Mouse (Mus musculus) gastrocnemius, postnatal 25 days (tissue): Measurements from ENCODE around the gene Gm20388. TPM values are rescaled to one million over a fixed set of nuclear protein-coding genes. Genes with fewer than 3 reads are reported as not detected.
A peak's percentile ranks its signal among the peaks of the same experiment; 100 is the strongest.

Experiments
- DNase-seq: peaks from one replicate; pipeline ENCODE4 v3.0.0; 2022
- total RNA-seq, 2 experiments: library from RNA; stranded (reverse); gene quantifications; 1 replicate in 1 of 2; 2 replicates in 1 of 2; pipeline ENCODE4 v1.2.3; 2021

Gm20388 gene
- total RNA-seq, 2 experiments from 2014 or later = 6.7 TPM; not detected in 1

DNA sequence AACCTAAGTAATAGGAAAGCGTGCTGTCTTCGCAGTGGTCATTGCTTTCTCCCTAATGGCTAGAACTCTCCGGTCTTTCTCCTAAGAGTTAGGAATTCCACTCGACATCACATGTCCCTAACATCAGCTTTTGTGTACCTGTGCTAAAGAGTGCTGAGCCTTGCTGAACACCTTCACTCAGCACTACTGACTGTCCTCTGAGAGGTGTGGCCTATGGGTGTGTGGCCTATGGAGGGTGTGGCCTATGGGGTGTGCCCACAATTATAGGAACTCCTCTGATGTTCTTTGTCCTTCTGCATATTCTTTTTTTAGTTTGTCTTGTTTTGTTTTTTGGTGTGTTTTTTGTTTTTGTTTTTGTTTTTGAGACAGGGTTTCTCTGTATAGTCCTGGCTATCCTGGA lies 3835.8 kb downstream of the Gm20388 start:
- no peak for DNase-seq

DNA sequence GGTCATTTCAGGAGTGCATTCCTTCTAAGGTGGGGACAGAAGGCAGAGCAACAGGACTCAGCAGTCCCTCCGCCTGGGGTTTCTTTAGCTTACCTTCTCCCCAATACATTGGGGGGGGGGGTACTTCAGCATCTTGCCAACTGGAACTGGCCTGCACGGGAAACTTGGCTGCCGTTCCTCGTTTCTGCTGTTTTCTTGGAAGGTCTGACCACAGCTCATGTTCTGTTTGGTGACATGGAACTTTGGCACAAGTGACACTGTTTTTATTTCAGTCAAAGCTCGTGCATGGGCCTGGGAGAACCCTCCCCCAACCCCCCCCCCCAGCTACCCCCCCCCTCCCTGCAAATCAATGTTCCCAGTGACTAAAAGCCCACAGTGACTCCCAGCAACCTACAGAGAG lies 3837.1 kb downstream of the Gm20388 start:
- DNase-seq = no peak

DNA sequence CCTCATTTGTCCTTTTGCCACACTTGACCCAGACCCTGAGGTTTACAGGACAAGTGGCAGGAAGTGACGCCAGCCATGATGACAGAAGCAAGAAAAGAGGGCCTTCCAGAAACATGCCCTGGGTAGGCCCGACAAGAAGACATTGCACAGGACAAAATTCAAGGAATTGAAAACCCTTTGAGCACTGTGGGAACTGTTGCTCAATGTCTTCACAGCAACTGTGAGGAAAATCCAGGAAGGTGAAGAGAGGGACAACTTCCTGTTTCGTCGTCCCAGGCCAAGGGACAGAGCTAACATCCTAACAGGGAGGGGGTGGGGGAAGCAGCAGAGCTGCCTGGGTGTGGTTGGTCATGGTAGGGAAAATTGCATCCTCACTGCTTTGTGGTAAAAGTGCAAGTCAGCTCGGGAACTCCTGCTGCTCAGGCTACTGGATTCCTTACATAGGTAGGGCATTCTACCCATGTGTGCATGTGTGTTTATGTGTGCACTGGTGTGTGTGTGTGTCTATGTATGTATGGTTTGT lies 3839.6 kb downstream of the Gm20388 start:
- no peak for DNase-seq

DNA sequence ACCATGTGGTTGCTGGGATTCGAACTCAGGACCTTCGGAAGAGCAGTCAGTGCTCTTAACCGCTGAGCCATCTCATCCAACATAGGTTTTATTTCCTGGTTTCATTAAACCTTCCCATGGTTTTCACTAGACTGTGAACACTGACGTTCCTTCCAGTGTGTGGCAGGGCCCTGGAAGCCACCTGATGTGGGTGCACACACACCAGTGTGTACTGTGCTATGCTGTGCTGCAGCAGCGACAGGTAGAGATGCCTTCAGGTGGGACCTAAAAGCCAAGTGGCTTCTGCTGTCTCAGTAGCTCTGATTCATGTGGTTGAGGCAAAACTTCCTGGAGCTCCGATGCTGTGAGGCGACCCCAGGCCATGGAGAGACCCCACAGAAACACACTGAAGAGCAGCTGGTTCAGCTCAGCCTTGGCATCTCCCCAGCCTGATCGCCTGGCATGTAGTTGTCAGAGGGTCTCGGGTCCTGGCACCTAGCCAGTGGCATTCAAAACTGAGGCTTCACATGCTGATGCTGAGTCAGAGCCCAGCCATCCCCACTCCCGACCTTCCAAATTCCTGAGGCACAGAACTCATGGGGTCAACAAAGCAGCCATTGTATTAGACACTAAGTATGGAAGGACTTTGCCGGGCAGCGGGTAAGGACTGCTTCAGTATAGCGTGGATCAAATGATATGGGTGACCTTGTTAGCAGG lies 3842.3 kb downstream of the Gm20388 start:
- DNase-seq = no peak

DNA sequence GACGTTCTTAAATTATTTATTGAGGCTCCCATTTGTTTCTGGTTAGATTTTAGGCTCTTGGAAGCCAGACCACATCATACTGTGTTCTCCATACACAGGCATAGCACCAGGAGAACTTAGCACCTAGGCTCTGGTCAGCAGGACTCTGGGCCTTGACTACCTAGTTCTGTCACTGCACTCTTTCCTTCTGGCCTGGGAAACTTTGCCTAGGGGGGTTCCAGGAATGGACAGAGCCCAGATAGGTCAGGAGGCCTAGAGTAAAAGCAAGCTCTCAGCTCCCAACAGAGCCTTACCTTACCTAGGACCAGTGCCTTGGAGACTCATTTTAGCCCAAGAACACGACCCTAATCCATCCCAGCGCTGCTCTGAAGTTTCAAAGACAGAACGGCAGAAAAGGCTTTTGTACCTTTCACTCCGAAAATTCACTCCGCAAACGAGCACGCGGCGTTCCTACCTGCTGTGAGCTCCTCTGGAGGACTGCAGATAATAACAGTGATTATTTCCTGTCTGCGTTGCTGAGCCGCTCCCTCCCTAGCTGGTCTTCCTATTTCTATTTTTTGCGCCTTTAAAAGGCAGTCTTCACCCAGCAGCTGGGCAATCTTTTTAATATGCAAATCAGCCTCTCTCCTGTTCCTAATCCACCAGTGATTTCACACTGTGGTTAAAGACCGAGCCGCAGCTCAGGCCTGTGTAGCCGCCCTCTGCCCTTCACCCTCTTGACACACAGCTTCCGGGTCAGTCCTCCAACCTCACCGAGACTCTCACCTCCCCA lies 3843.1 kb downstream of the Gm20388 start:
- DNase-seq = no peak

DNA sequence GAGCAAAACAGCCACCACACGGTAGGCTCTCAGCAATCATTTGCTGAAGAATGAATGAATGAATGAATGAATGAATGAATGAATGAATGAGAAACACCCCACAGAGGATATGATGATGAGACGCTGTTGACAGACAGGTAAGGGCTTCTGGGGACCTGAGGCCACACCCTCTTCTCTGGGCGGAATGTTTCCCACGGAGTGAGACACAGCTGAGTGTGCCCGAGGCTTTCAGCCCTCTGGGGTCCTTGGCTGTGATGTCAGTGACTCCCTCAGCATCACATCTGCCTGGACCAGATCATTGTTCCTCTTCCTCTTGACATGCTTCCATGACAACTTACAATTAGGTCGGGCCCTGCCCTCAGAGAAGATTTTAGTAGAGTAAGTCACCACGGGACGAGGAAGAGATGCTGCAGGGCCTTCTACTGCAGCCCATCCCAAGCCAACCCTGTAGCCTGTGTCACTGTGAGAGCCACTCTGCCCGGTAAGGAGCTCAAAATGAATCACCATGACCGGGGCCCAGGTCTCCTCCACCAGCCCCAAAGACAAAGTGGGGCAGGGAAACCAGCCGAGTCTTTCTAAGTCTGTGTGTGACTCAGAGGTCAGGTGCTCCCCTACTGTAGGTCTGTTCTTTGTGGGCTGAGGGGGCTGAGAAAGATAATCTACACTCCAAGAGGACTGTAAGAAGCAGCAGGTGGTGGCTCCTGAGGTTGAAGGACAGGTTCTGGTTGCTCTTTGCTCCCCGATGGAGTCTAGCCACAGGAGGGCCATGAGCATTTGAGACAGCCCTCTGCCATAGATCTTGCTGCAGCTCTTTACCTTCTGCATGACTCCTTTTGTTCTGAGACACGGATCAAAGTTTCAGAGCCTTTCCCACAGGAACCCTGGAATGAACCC lies 3844.1 kb downstream of the Gm20388 start:
- DNase-seq = no peak

DNA sequence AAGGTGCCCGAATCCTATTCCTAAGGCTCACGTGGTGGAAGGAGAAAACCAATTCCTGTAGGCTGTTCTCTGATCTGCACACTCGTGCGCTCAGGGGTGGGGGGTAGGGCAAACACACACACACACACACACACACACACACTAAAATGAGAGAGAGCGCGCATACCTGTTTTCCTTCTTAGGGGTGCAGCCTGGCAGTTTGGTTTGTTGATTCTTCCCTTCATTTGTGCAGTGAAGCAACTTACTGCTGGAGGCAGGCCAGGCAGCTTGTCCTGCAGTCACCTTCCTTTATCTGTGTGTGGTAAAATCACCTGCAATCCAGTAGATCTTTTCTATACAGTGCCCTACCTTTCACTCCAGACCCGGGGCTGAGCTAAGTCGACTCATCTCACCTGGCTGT lies 3846.3 kb downstream of the Gm20388 start:
- no peak for DNase-seq

DNA sequence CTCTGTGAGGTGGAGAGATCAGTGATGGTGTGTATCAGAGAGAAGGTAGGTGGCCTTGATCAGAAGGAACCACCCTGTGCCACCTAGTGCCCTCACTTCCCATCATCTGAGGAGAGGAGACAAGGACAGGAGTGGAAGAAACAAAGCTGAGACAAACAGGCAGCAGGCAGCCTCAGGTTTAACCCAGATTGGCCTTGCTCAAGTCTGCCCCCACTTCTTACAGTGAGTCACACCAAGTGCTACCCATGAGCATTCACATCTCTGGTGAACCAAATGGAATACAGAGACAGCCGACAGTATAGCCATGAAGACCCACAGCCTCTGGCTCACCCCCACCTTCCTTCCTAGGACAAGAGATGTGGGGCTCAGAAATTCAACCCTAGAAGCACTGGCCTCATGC lies 3848.3 kb downstream of the Gm20388 start:
- DNase-seq = no peak

DNA sequence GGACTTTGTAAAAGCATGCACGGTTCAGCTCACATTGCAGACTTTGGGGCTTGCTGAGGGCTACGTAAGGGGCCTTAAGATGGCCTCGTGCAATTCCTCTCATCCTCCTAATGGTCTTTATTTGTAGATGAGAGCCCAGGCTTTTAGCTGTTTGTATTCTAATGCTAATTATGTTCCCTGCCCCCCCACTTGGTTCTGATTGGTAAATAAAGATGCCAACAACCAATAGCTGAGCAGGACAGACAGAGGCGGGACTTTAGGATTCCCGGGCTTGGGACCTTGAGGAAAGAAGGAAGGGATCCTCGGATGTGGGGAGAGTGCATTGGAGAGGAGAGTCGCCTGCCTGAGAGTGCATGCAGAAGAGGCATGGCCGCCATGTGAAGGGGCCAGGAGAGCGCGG lies 3849.3 kb downstream of the Gm20388 start:
- no peak for DNase-seq

DNA sequence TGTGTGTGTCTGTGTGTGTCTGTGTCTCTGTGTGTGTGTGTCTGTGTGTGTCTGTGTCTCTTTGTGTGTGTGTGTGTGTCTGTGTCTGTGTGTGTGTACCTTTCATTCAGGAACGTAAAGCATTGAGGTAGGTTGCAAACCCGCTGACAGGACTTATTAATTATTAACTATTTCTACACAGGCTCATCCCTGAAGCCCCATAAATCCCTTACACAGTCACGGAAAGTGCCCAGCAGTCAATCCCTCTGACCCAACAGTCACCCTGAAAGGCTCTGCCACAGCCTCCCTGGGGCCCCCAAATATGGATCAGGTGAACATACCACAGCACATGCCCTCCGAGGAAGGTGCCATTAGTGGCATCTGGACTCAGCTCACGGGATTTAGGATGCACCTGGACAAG lies 3849.9 kb downstream of the Gm20388 start:
- no peak for DNase-seq

DNA sequence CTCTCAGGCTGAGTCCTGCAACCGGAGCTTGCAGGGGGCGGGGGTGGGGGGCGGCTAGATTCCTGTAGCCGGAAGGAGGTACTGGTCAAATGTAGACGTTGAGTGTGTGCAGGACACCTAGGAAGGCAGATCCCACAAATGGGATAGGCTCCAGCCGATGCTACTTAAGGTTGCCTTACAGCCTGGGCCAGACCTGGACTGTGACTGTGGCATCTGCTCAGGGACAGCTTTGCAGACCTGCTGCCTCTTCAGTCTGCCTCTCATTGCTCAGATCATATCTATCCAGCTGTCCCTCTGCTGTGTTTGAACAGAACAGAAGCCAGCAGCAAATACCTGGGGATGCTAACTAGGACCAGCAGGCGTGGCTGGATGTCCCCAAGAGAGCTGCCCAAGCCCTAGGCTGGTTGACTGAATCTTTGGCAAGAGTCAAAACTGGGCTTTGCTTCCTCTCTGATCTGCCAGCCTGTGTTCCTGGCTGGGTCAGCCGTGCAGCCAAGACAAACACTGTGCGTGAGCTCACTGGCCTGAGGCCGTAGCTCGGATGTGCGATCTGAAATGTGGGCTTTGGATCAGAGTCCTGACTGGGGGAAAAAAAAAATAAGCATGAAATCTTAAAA lies 3850.7 kb downstream of the Gm20388 start:
- DNase-seq = peak; percentile 73

DNA sequence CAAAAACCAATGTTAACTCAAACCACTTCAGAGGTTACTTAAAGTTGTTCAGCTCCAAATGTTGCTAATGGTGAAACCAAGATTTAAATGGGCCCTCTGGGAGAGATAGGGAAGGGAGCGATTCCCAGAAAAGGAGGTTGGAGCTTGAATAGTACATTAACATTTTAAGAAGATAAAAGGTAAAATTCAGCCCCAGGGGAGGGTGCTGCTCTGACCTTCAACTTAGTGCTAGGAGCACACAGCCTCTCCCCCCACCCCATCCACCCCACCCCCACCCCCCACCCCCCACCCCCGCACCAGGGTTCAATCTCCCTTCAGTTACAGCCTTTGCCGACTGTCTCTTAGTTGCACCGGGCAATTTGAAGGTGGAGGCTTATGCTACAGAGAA lies 3851.2 kb downstream of the Gm20388 start:
- no peak for DNase-seq

DNA sequence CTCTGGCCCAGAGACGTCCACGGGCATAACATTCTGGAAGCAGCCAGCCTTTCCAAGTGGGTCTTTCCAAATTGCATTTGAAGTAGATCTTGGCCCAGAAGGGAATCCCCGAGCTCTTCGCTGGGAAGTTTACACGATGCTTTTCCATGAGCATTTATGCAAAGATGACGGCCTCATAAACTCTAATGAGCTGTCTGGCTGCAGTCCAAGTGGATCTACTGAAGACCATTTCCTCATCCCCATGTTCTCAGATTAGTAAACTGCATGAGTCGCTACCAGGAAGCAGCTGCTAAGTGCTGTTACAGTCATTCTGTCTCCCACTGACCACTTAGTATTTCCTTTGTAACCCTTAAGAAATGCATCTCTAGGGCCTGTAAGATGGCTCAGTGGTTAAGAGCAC lies 3852.7 kb downstream of the Gm20388 start:
- DNase-seq = no peak

DNA sequence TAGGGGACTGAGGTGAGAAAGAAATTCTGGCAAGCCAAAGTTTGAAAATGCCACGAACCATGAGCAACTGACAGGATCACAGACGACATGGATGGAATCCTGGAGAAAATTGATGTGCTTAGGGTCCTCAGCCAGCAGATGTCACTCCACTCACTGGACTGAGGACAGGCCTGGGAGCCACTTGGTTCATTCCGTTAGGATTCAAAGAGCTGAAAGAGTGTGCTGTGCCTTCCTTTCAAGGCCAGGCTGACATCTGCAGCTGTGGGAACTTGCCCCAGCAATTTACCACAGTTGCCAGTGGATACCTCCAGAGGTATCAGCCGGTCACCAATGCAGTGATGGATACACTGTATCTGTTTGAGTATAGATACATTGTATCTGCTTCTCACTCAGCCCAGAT lies 3854.0 kb downstream of the Gm20388 start:
- no peak for DNase-seq

DNA sequence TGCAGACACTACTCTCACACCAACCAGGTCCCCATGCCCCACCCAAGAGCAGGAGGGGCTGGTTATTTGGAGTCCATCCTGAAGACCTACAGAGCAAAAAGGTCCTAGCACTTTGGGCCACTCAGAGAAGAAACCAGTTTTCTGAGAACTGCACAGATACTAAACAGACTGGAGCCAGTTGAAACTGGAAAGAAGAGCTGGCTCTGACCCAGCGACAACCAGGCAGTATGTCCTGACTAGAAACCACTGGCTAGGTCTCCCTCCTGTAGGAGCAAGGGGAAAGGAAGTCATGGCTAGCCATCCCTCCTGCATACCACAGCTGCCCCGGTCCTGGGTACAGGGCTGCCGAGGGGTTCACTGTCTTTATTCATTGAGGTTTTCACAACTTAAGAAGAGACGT lies 3855.9 kb downstream of the Gm20388 start:
- no peak for DNase-seq

DNA sequence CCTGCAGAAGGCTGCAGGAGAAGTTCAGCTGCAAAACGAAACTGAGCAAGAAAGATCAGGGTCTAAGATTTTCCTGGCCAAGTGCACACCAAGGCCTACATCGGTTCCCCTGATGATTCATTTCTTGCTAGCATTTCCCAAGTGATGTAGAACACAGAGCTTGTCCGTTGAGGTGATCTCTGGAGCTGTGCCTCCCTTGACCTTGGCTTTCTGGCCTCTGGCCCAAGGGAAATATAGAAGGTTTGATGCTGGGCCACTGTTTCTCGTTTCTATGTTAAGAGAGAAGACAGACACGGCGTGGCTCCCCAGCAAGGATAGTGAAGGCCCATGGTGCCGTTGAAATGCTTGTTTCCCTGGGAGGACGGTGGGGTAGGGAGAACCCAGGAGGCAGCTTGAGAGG lies 3857.2 kb downstream of the Gm20388 start:
- DNase-seq = no peak

DNA sequence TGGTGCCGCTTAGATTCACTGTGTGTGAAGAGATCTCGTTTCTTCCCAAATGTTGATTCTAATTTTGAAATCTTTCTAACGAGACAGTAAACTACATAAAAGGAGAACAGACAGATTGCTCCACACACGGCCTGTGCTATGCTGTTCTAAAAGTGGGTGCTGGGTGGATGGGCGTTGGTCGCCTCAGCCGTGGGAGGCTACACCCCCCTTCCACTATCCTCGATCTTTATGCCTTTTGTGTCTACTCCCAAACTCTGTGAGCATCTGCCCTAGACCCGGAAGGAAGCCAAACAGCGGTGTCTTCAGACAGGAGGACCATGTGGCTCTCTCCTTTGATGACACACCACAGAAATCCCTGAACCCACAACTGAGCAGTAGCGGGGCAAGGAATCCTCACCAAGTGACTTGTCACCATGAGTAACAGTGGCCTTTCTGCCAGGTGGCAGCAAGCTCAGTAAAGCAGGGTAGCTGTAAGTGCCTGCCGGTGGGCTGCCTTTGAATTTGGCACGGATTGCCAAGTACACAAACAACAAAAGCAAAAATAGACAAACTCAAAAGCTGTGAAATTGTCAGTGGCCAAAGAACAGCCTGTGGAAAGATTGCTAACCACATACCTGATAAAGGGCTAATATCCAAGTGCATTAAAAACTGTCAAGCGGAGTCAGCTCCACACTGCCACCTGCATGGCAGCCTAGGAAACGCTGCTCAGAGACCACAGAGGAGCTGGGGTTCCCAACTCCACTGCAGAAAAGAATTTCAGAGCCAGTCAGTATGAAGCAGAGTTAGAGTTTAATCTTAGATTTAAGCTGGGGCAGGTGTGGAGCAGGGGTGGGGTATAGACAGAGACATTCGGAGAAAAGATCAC lies 3858.1 kb downstream of the Gm20388 start:
- no peak for DNase-seq

DNA sequence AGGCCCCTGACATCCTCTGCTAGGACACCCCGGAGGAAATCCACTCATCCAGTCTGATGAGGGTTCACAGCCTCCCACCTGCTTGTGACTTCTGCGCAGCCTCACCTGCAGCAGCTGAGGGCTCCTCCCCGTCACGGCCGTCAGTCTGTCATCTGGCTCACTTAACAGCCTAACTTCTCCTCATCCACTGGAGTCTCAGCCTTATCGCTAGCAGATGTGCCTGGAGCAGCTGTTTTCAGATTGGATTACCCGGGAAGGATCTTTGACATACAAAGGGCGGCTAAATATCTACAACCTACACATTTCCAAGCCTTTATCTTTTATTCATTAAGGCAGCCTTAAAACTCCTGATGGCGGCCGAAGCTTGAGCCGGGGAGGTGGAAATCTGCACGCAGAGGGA lies 3862.8 kb downstream of the Gm20388 start:
- no peak for DNase-seq

DNA sequence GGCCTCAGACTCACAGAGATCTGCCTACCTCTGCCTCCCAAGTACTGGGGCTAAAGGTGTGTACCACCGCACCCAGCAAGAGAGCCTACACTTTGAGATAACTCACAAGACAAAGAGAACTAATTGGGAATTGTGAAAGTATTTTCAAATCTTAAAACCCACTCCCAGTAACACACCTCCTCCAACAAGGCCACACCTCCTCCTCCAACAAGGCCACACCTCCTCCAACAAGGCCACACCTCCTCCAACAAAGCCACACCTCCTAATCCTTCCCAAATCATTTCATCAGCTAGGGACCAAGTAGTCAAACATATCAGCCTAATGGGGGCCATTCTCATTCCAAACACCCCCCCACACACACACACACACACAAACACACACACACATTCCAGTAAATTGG lies 3863.8 kb downstream of the Gm20388 start:
- DNase-seq = no peak

DNA sequence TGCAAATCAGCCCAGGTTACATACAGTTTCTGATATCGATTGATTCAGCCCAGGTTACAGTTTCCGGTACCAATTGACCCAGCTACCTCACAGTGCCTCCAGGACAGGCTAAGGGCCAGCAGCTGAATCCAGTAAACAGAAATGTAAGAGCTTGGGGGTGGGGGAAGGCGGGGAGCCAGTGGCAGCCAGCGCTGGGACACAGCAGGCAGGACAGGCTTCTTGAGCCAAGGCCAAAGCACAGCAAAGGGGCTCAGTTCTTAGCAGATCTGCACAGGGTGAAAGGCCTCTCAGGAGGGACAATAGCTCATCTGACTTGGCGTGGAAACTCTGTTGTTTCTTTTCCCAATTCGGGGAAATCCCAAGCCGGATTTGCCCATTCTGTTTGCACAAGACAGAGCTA lies 3866.7 kb downstream of the Gm20388 start:
- peak; percentile 64 for DNase-seq

DNA sequence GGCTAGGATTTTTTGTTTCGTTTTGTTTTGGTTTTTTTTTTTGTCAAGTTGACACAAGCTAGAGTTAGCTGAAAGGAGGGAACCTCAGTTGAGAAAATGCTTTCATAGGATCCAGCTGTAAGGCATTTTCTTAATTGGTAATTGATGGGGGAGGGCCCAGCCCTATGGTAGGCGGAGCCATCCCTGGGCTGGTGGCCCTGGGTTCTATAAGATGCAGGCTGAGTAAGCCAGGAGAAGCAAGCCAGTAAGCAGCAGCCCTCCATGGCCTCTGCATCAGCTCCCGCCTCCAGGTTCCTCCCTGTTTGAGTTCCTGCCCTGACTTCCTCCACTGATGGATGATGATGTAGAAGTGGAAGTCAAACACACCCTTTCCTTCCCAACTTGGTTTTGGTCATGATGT lies 3869.8 kb downstream of the Gm20388 start:
- DNase-seq = no peak
